Mouse (Mus musculus) kidney, embryonic 14.5 days (tissue): Measurements from ENCODE around the gene Slc29a3. TPM values are rescaled to one million over a fixed set of nuclear protein-coding genes. Genes with fewer than 3 reads are reported as not detected.

Experiments used
- ATAC-seq: fragments of 200-750 bp; cut with Nextera tagmentation; 2 replicates; pipeline ENCODE4 v1.8.0; 2017; ENCODE audit warnings: moderate number of reproducible peaks, mild to moderate bottlenecking, moderate TSS enrichment, moderate library complexity; ENCODE audit not compliant: low FRiP score, low TSS enrichment
- H3K27ac ChIP-seq: fragments of 300-500 bp; sonication (generic); 2 replicates; pipeline ENCODE4 v1.5.1; 2014; ENCODE audit warnings: low read depth, mild to moderate bottlenecking, low read length, moderate library complexity, mixed read lengths
- H3K27me3 ChIP-seq: fragments of 300-500 bp; sonication (generic); 2 replicates; pipeline ENCODE4 v1.6.1; 2014; ENCODE audit warnings: mild to moderate bottlenecking, low read length; ENCODE audit not compliant: control insufficient read depth, insufficient read depth
- H3K36me3 ChIP-seq: fragments of 300-500 bp; sonication (generic); 2 replicates; pipeline ENCODE4 v1.6.1; 2014; ENCODE audit warnings: low read length, mixed read lengths; ENCODE audit not compliant: control insufficient read depth, insufficient read depth
- H3K4me1 ChIP-seq: fragments of 300-500 bp; sonication (generic); 2 replicates; pipeline ENCODE4 v1.6.1; 2014; ENCODE audit warnings: low read length, mixed read lengths; ENCODE audit not compliant: control insufficient read depth, insufficient read depth
- H3K4me2 ChIP-seq: fragments of 300-500 bp; sonication (generic); replicated peaks from 2 replicates; pipeline ENCODE4 v1.6.1; 2014; ENCODE audit warnings: low read depth, mild to moderate bottlenecking, low read length
- H3K4me3 ChIP-seq: fragments of 300-500 bp; sonication (generic); 2 replicates; pipeline ENCODE4 v1.5.1; 2014; ENCODE audit warnings: mild to moderate bottlenecking, low read length
- H3K9ac ChIP-seq: fragments of 300-500 bp; sonication (generic); 2 replicates; pipeline ENCODE4 v1.6.1; 2014; ENCODE audit warnings: low read depth, mild to moderate bottlenecking, low read length, moderate library complexity
- H3K9me3 ChIP-seq: fragments of 300-500 bp; sonication (generic); 2 replicates; pipeline ENCODE4 v1.6.1; 2016; ENCODE audit warnings: low read length; ENCODE audit not compliant: control insufficient read depth
- WGBS: fragments of 180-500 bp; shearing (Covaris S2); extraction: QIAGEN DNeasy Blood & Tissue Kit; methylation state at CpG from one replicate; pipeline ENCODE4 v1.1.7; 2014; 5-methylcytosine and 5-hydroxymethylcytosine counted together
- polyA plus RNA-seq: library from polyadenylated mRNA; unstranded; fragments of >200 nt; fragmentation: Nextera tagmentation; extraction: Ambion mirVana; gene quantifications from 2 replicates; pipeline ENCODE4 v1.2.1, GENCODE M21; 2014

The Slc29a3 gene
- polyA plus RNA-seq, 1 experiment from 2014 or later: 10.8 TPM

DNA sequence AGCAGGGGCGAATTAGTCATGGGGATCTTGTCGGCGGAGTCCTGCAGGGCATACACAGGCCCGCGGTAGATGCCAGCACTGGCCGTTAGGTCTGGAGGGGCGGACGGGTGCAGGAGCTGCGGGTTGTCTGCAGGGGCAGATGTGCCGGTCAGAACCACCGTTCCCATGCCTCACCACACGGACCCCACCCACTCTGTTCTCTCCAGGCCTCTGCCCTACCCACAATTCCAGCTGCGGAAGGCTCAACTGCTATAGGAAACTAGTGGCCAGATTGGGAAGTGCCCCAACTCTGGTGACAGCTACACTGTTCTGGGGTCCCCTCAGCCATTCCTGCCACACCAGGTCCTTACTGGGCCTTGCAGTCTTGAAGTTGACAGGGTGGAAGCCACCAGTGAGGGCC, 22.0 kb upstream of the Slc29a3 start:
- Histone ChIP-seq H3K36me3 (peaks cover 33% of the 10 kb centered on the region; the same call in 1 of the 2 replicates), H3K4me3 (no peak overlapping the region), H3K4me2 (no peak overlapping the region), H3K27ac (no peak overlapping the region), H3K27me3 (no peaks in the 10 kb centered on the region), H3K9me3 (no peaks in the 10 kb centered on the region), H3K9ac (no peak overlapping the region), H3K4me1 (no peaks in the 10 kb centered on the region)
- ATAC-seq: no peak
- 98% methylated on average over 11 of the region's 13 CpGs for whole genome bisulfite sequencing

DNA sequence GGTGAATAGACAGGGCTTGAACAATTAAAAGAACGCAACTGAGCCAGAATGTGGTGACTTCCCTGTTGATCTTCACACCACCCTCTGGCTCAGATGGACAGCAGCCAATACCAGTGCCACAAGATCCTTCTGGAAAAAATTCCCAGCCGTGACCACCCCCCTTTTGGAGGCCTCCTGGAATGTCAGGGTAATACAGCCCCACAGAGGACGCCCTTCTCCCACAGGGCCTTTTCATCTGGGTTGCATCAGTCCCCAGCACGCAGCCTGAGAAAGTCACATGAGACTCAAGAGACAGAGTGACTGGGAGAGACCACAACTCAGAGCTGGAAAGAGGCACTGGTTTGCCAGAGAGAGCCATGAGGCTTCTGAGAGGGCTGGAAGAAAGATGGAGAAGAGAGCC, 18.3 kb upstream of the Slc29a3 start:
- WGBS: 77% methylated on average over 4 of the region's 4 CpGs
- H3K4me1 ChIP-seq: no peaks in the 10 kb centered on the region
- ATAC-seq: no peak
- H3K36me3 ChIP-seq: peaks cover 38% of the 10 kb centered on the region; the same call in 1 of the 2 replicates
- H3K4me2 ChIP-seq: no peak overlapping the region
- no peak overlapping the region for H3K27ac ChIP-seq
- no peaks in the 10 kb centered on the region for H3K9me3 ChIP-seq
- H3K27me3 ChIP-seq: no peaks in the 10 kb centered on the region
- no peak overlapping the region for H3K9ac ChIP-seq
- H3K4me3 ChIP-seq: no peak overlapping the region

DNA sequence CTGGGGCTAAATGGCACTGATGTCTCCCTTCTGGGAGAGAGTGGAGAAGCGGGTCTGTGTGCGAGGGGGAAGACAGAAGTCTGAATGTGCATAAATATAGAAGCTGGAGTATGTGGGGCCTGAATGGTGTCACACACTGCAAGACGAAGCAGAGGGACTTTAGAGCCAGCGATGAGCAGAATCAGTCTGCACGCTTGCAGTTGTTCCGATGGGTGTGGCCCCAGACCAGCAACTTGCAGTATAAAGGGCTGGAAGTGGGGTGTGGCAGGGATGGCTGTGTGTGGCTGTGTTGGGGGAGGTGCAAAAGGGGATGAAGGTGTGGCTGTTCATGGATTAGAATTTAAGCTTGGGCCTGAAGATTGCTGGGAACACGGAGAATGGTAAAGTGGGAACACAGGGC, 16.0 kb upstream of the Slc29a3 start:
- Histone ChIP-seq H3K4me2 (no peak overlapping the region), H3K9ac (no peak overlapping the region), H3K9me3 (no peaks in the 10 kb centered on the region), H3K27me3 (no peaks in the 10 kb centered on the region), H3K4me3 (no peak overlapping the region), H3K4me1 (no peaks in the 10 kb centered on the region), H3K27ac (no peak overlapping the region), H3K36me3 (peaks cover 32% of the 10 kb centered on the region; the same call in 1 of the 2 replicates)
- no peak for ATAC-seq
- WGBS: 90% methylated on average over 7 of the region's 7 CpGs

DNA sequence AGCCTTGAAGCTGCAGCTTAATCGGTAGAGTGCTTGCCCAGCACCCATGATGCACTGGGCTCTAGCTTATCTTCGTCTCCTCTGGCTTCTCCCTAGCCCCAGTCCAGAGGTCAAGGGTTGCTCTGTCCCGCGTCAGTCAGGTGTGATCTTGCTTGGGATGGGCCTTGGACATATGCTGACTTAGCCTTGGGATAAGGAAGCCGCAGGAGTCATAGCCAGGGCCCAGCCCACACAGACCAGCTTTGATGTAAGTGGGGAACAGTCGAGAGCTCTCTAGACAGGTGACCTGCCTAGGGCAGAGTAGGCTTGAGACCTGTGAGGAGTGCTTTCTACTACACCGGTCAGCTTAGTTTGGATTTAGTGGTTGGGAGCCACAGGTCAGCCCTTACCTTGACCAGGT, 14.8 kb upstream of the Slc29a3 start:
- WGBS: 85% methylated on average over 7 of the region's 7 CpGs
- Histone ChIP-seq H3K27me3 (no peaks in the 10 kb centered on the region), H3K36me3 (peaks cover 27% of the 10 kb centered on the region; the same call in 1 of the 2 replicates), H3K9me3 (no peaks in the 10 kb centered on the region), H3K4me1 (no peaks in the 10 kb centered on the region), H3K9ac (no peak overlapping the region), H3K4me2 (no peak overlapping the region), H3K27ac (no peak overlapping the region), H3K4me3 (no peak overlapping the region)
- no peak for ATAC-seq

DNA sequence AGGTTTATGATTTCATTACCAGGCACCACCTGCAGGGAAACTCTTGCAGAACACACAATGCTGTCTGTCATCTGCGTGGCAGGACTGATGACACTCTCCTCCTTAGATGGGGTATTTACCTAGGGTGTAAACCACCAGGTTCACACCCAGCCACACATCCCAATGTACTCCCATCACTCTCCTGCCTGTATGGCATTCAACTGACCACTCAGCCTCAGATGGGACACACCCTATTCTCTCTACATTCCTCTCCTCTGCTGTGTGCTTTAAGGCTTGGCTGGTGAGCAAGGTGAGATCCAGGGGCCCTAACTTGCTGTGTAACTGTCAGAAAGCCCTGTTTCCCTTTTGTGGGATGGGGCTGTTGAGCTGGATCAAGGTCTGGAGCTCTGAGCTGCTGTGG, 9.5 kb upstream of the Slc29a3 start:
- Histone ChIP-seq H3K4me1 (no peaks in the 10 kb centered on the region), H3K9ac (no peak overlapping the region), H3K27ac (no peak overlapping the region), H3K4me3 (no peak overlapping the region), H3K4me2 (no peak overlapping the region), H3K27me3 (no peaks in the 10 kb centered on the region), H3K9me3 (no peaks in the 10 kb centered on the region), H3K36me3 (peaks cover 15% of the 10 kb centered on the region; the same call in 1 of the 2 replicates)
- no peak for ATAC-seq
- whole genome bisulfite sequencing: 75% methylated on average over 1 of the region's 1 CpGs

DNA sequence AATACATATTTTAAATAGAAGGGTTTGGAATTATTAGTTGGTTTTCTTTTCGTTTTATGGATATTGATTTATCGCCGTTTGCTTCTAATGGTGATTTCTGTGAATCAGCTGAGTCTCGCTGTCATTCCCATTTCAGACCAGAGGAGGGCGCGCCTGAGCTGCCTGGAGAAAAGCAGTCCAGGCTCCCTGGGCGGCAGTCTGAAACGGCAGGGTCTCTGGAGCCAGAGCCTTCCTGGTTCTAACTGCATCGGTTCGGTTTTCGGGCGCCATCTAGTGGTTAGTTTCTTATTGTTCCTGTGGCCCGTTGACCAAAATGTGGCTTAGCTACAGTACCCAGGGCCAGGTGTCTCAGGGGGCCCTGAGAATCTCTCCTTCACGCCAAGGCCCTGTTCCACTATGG, 7.8 kb upstream of the Slc29a3 start:
- H3K36me3 ChIP-seq: peaks cover 5% of the 10 kb centered on the region; the same call in 1 of the 2 replicates
- no peaks in the 10 kb centered on the region for H3K4me1 ChIP-seq
- no peaks in the 10 kb centered on the region for H3K27me3 ChIP-seq
- no peak overlapping the region for H3K9ac ChIP-seq
- H3K27ac ChIP-seq: no peak overlapping the region
- 5% methylated on average over 14 of the region's 14 CpGs for WGBS
- no peaks in the 10 kb centered on the region for H3K9me3 ChIP-seq
- peak; percentile 88 for ATAC-seq
- H3K4me3 ChIP-seq: no peak overlapping the region
- no peak overlapping the region for H3K4me2 ChIP-seq

DNA sequence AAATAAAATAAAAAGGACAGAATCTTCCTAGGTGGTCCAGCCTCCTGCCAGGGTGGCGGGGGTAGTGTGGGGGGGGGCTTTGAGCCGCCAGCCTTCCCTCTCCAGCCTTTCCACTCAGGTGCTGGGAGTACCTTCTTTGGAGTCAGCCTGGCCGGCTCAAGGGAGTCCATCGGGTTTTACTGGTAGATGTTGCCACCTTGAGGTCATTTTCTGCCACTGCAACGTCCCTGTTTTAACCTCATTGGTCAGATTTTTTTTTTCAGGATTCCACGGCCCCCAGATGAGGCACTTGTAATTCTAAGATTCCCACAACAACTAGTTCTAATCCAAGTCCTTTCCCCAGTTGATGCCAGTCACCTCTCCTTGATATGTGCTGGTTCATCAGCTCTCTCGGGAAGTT, 4.4 kb upstream of the Slc29a3 start:
- ATAC-seq: no peak
- Histone ChIP-seq H3K4me1 (0 out of 2 replicates have a peak, but pooled peaks cover 3% of the 10 kb centered on the region), H3K27me3 (no peaks in the 10 kb centered on the region), H3K4me3 (no peak overlapping the region), H3K36me3 (no peaks in the 10 kb centered on the region), H3K27ac (no peak overlapping the region), H3K9ac (no peak overlapping the region), H3K9me3 (no peaks in the 10 kb centered on the region), H3K4me2 (no peak overlapping the region)
- 11% methylated on average over 7 of the region's 7 CpGs for WGBS

DNA sequence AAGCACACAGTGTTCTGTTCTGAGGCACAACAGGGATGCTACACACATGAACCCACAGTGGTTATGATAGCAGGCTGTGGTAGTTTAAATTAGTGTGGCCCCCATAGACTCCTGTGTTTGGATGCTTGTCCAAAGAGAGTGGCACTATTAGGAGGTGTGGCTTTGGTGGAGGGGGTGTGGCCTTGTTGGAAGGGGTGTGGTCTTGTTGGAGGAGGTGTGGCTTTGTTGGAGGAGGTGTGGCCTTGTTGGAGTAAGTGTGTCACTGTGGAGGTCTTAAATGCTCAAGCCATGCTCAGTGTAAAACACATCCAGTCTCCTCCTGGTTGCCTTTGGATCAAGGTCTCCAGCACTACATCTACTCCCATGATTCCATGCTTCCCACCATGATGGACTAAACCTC, 3.6 kb upstream of the Slc29a3 start:
- no peak overlapping the region for H3K27ac ChIP-seq
- no peak overlapping the region for H3K9ac ChIP-seq
- no peaks in the 10 kb centered on the region for H3K9me3 ChIP-seq
- H3K4me3 ChIP-seq: no peak overlapping the region
- ATAC-seq: no peak
- no peak overlapping the region for H3K4me2 ChIP-seq
- peaks cover 11% of the 10 kb centered on the region; the same call in 1 of the 2 replicates for H3K4me1 ChIP-seq
- no peaks in the 10 kb centered on the region for H3K36me3 ChIP-seq
- H3K27me3 ChIP-seq: no peaks in the 10 kb centered on the region

DNA sequence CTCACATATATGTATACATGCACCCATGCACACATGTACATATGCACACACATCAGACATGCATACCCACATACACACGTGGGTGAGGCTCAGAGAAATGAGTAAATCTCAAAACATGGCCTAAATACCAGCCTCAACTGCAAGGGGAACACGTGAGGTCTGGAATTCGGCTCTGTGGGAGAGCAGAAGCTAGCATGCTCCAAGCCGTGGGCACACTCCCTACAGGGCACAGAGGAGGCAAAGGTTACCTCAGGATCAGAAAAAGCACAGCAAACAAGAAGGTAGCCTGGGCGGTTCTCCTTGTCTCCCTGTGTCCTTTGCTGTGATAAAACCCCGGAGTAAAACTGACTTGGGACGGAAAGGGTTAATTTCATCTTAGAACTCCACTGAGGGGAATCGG, 1.3 kb upstream of the Slc29a3 start:
- Histone ChIP-seq H3K9ac (no peak overlapping the region), H3K27me3 (no peaks in the 10 kb centered on the region), H3K4me2 (no peak overlapping the region), H3K4me1 (peaks cover 11% of the 10 kb centered on the region; the same call in 1 of the 2 replicates), H3K4me3 (no peak overlapping the region), H3K27ac (no peak overlapping the region), H3K36me3 (no peaks in the 10 kb centered on the region), H3K9me3 (no peaks in the 10 kb centered on the region)
- 80% methylated on average over 8 of the region's 8 CpGs for WGBS
- ATAC-seq: no peak
